Mouse (Mus musculus): ENCODE results near the gene Nsun2. TPM values are rescaled to one million over a fixed set of nuclear protein-coding genes. Genes with fewer than 3 reads are reported as not detected.

Nsun2 gene
- polyA plus RNA-seq, 1 experiment from 2014 or later = 115 TPM

DNA sequence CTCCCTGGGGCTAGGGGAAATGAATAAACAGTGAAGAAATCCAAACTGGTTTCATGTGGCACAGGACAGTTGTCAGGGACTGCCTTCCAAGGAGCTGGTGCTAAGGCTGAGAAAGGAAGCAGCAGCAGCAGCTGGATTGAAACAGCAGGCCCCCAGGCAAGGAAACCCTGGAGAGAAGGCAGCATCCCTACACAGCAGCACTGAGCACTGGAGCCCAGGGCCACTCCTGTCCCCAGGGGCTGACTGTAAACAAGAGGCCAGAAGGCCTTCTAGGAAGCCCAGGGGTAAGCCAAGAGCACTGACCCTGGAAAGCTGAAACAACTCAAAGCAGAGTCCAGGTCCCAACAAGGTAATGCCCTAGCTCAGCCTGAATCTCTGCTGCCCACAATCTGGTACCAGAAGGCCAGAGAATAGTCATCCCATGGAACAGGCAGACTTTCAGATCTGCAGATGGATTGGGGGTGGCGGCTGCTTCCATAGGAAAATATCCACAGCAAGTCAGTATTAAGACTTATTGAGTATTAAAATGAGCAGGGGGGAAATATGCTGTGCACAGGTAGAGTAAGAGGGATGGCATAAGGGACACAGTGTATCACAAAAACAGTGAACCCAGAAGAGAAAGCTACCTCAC is 11.3 kb upstream of the Nsun2 start:
- no peak overlapping the region for H3K4me2 ChIP-seq (ENCODE audit: low read depth, low read length)
- H3K9me3 ChIP-seq (ENCODE audit: control insufficient read depth, low read length) = no peaks in the 10 kb centered on the region
- 94% methylated on average over 1 of the region's 1 CpGs for WGBS
- no peak for ATAC-seq
- H3K36me3 ChIP-seq (ENCODE audit: control insufficient read depth, insufficient read depth, low read length) = no peaks in the 10 kb centered on the region
- no peak overlapping the region for H3K4me3 ChIP-seq (ENCODE audit: low read length)
- no peak overlapping the region for H3K27ac ChIP-seq (ENCODE audit: low read length)
- no peak overlapping the region for H3K9ac ChIP-seq (ENCODE audit: low read depth, low read length)
- no peaks in the 10 kb centered on the region for H3K27me3 ChIP-seq (replicated peaks; ENCODE audit: control insufficient read depth, insufficient read depth, low read length)
- peaks cover 41% of the 10 kb centered on the region for H3K4me1 ChIP-seq (ENCODE audit: control insufficient read depth, insufficient read depth, low read length)

DNA sequence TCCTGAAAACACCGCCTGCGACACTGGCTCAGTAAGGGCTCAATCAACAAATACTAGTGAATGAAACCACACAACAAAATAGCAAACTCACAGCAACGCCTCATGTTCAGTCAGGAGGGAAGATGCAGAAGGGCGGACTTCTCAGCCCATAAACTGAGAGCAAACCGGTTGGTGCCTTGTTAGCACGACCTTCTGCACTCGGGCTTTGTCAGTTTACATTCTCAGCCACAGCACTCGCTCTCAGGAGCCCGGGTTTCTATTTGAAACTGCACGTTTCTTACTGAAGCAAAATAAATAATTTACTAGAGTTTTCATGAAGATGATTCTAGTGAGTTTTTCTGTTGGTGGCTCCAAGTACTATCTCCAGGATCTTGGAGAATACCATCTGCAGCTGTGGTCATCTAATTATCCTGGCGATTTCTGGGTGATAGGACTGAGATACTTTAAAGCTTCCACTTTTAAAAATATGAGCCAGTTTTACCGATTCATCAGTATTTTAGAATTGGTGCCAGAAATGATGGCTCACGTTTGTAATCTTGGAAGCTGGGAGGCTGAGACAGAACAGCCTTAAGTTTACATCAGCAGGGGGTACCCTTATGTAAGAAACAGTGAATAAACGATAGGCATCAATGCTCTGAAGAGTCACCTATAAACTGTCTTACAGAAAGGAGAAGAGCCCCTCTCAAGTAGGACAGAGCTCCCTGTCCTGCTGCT is 9.9 kb upstream of the Nsun2 start:
- Histone ChIP-seq H3K27ac (ENCODE audit: low read length) (no peak overlapping the region), H3K9me3 (ENCODE audit: control insufficient read depth, low read length) (no peaks in the 10 kb centered on the region), H3K4me3 (ENCODE audit: low read length) (no peak overlapping the region), H3K9ac (ENCODE audit: low read depth, low read length) (no peak overlapping the region), H3K4me1 (ENCODE audit: control insufficient read depth, insufficient read depth, low read length) (peaks cover 38% of the 10 kb centered on the region), H3K4me2 (ENCODE audit: low read depth, low read length) (no peak overlapping the region), H3K36me3 (ENCODE audit: control insufficient read depth, insufficient read depth, low read length) (no peaks in the 10 kb centered on the region), H3K27me3 (replicated peaks; ENCODE audit: control insufficient read depth, insufficient read depth, low read length) (no peaks in the 10 kb centered on the region)
- ATAC-seq = no peak
- 41% methylated on average over 14 of the region's 14 CpGs for WGBS

DNA sequence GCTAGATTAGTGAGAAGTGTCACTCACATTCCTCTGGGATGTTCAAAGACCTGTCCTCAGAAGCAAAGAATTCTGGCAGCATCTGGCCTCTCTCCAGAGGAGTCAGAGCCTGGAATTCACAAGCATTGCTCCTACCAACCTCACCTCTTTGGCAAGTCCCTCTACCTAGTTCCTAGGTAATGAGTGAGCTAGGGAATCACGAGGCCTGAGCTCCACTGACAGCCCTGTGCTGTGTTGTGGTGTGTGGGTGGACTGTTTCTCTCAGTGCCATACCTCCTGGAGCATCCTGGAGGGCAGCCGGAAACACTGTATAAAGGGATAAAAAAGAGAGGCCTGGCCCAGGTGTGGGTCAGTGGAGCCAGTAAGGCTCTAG is 9.4 kb upstream of the Nsun2 start:
- Histone ChIP-seq H3K27ac (ENCODE audit: low read length) (no peak overlapping the region), H3K9ac (ENCODE audit: low read depth, low read length) (no peak overlapping the region), H3K27me3 (replicated peaks; ENCODE audit: control insufficient read depth, insufficient read depth, low read length) (no peaks in the 10 kb centered on the region), H3K4me2 (ENCODE audit: low read depth, low read length) (no peak overlapping the region), H3K9me3 (ENCODE audit: control insufficient read depth, low read length) (no peaks in the 10 kb centered on the region), H3K36me3 (ENCODE audit: control insufficient read depth, insufficient read depth, low read length) (no peaks in the 10 kb centered on the region), H3K4me1 (ENCODE audit: control insufficient read depth, insufficient read depth, low read length) (peaks cover 38% of the 10 kb centered on the region), H3K4me3 (ENCODE audit: low read length) (no peak overlapping the region)
- ATAC-seq = no peak
- WGBS = 64% methylated on average over 2 of the region's 2 CpGs

DNA sequence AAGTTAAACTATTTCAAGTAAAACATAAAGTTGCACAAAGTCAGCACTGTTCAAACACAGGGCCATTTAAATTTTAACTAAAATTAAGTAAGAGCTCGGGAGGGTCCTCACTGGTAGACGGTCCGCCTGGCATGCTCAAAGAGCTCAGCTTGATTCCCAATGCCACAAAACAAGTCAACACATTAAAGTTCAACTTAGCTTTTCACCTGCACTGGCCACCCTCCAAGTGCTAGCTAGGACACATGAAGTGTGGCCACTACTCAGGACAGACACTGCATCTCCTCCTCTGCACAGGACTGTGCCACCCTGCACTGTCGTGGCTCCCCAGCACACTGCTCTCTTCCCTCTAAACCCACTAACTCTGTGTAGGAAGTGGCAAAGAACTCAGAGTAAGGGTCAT is 7.7 kb upstream of the Nsun2 start:
- WGBS = 54% methylated on average over 4 of the region's 4 CpGs

DNA sequence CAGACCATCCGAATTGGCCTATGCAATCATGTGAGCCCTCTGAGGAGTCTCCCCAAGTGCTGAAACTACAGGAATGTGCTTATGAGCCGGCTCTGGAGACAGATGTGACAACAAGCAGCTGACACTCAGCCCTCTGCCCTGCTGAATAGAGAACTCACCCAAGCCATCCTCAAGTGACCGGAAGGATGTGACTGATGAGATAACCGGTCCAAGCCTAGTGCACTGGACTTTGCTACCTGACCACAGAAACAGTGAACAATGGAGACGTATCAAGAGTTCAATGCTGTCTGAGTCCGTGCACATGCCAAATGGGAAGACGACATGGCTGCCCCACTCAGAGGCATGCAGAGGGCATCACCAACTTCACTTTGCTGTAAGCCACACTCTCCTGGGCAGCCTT is 5.0 kb upstream of the Nsun2 start:
- peaks cover 50% of the 10 kb centered on the region for H3K4me1 ChIP-seq (ENCODE audit: control insufficient read depth, insufficient read depth, low read length)
- no peak overlapping the region for H3K9ac ChIP-seq (ENCODE audit: low read depth, low read length)
- H3K36me3 ChIP-seq (ENCODE audit: control insufficient read depth, insufficient read depth, low read length) = no peaks in the 10 kb centered on the region
- H3K27ac ChIP-seq (ENCODE audit: low read length) = no peak overlapping the region
- H3K27me3 ChIP-seq (replicated peaks; ENCODE audit: control insufficient read depth, insufficient read depth, low read length) = no peaks in the 10 kb centered on the region
- no peak for ATAC-seq
- no peak overlapping the region for H3K4me3 ChIP-seq (ENCODE audit: low read length)
- 78% methylated on average over 7 of the region's 7 CpGs for whole genome bisulfite sequencing
- H3K9me3 ChIP-seq (ENCODE audit: control insufficient read depth, low read length) = no peaks in the 10 kb centered on the region
- H3K4me2 ChIP-seq (ENCODE audit: low read depth, low read length) = no peak overlapping the region

More for the DNA sequence above, 7.7 kb upstream of the Nsun2 start:
- H3K9ac ChIP-seq (ENCODE audit: low read depth, low read length) = no peak overlapping the region
- no peak for ATAC-seq
- H3K9me3 ChIP-seq (ENCODE audit: control insufficient read depth, low read length) = no peaks in the 10 kb centered on the region
- H3K4me3 ChIP-seq (ENCODE audit: low read length) = no peak overlapping the region
- peaks cover 42% of the 10 kb centered on the region for H3K4me1 ChIP-seq (ENCODE audit: control insufficient read depth, insufficient read depth, low read length)
- H3K27ac ChIP-seq (ENCODE audit: low read length) = no peak overlapping the region
- H3K4me2 ChIP-seq (ENCODE audit: low read depth, low read length) = no peak overlapping the region
- H3K27me3 ChIP-seq (replicated peaks; ENCODE audit: control insufficient read depth, insufficient read depth, low read length) = no peaks in the 10 kb centered on the region
- H3K36me3 ChIP-seq (ENCODE audit: control insufficient read depth, insufficient read depth, low read length) = no peaks in the 10 kb centered on the region

DNA sequence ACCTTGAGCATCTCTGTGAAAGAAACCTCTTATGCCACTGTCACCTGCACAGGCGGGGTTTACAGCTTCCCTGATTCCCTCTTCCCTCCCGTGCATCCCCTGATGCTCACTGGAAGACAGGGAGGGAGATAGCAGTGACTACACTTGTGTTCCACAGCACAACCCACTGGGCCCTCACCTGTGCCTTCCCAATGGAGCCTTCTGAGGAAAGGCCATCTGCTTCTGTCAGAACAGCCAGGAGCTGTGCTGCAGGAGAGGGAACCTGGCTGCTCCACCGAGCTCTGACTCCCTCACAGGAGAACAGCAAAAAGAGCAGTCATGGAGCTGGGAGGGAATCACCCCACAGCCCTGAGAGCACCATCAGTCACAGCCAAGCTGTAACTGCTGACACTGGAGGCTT is 3.4 kb upstream of the Nsun2 start:
- H3K4me3 ChIP-seq (ENCODE audit: low read length) = no peak overlapping the region
- no peak overlapping the region for H3K27ac ChIP-seq (ENCODE audit: low read length)
- no peak overlapping the region for H3K4me2 ChIP-seq (ENCODE audit: low read depth, low read length)
- no peak for ATAC-seq
- no peaks in the 10 kb centered on the region for H3K9me3 ChIP-seq (ENCODE audit: control insufficient read depth, low read length)
- no peak overlapping the region for H3K9ac ChIP-seq (ENCODE audit: low read depth, low read length)
- H3K4me1 ChIP-seq (ENCODE audit: control insufficient read depth, insufficient read depth, low read length) = peaks cover 38% of the 10 kb centered on the region
- 83% methylated on average over 3 of the region's 3 CpGs for WGBS
- H3K36me3 ChIP-seq (ENCODE audit: control insufficient read depth, insufficient read depth, low read length) = no peaks in the 10 kb centered on the region
- H3K27me3 ChIP-seq (replicated peaks; ENCODE audit: control insufficient read depth, insufficient read depth, low read length) = no peaks in the 10 kb centered on the region

DNA sequence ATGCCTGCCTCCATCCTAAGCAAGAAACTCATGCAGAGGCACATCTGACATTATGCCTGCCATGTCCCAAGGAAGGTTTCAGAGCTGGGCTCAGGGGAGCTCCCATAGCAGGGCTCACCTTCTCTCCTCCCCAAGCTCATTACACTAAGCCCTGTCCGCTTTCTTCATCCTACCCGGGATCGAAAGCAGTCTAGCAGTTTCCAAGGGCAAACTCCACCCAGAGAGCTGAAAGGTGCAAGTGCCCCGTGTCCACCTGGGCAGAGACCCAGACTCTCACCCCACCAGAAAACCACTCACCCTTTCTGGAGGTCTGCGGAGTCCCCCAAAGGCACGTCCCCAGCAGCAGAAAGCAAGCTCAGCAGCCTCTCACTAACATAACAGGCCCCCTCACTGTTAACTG is 2.6 kb upstream of the Nsun2 start:
- ATAC-seq = no peak
- WGBS = 77% methylated on average over 6 of the region's 6 CpGs
- Histone ChIP-seq H3K27ac (ENCODE audit: low read length) (no peak overlapping the region), H3K9ac (ENCODE audit: low read depth, low read length) (0 out of 2 replicates have a peak overlapping the region, but pooled peaks have one; percentile 22), H3K27me3 (replicated peaks; ENCODE audit: control insufficient read depth, insufficient read depth, low read length) (no peaks in the 10 kb centered on the region), H3K4me2 (ENCODE audit: low read depth, low read length) (0 out of 2 replicates have a peak overlapping the region, but pooled peaks have one; percentile 92), H3K4me1 (ENCODE audit: control insufficient read depth, insufficient read depth, low read length) (peaks cover 40% of the 10 kb centered on the region), H3K4me3 (ENCODE audit: low read length) (no peak overlapping the region), H3K36me3 (ENCODE audit: control insufficient read depth, insufficient read depth, low read length) (no peaks in the 10 kb centered on the region), H3K9me3 (ENCODE audit: control insufficient read depth, low read length) (no peaks in the 10 kb centered on the region)

DNA sequence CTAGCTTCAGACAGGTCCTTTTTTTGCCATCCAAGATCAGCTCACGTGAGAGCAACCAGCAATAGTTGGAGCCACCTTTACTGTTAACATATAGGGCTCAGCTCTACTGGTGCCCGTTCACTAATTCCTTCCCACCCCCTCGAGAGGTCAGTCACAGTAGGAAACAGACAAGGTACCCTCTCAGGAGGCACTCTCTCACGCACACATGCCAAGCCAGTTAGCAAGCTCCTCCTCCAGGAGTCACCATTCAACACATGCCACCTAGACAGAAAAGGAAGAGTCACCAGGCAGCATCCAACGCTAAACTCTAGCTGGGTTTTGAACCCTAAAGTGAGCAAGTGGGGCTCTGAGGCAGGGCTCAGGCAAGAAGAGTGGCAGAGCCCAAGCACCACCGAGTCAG is 2.1 kb upstream of the Nsun2 start:
- H3K9ac ChIP-seq (ENCODE audit: low read depth, low read length) = peak overlapping the region; percentile 44; the same call in 1 of the 2 replicates
- H3K4me1 ChIP-seq (ENCODE audit: control insufficient read depth, insufficient read depth, low read length) = peaks cover 40% of the 10 kb centered on the region
- no peaks in the 10 kb centered on the region for H3K36me3 ChIP-seq (ENCODE audit: control insufficient read depth, insufficient read depth, low read length)
- ATAC-seq = no peak
- peak overlapping the region; percentile 92 for H3K4me2 ChIP-seq (ENCODE audit: low read depth, low read length)
- WGBS = 53% methylated on average over 6 of the region's 6 CpGs
- peak overlapping the region; percentile 92 for H3K4me3 ChIP-seq (ENCODE audit: low read length)
- no peaks in the 10 kb centered on the region for H3K9me3 ChIP-seq (ENCODE audit: control insufficient read depth, low read length)
- H3K27me3 ChIP-seq (replicated peaks; ENCODE audit: control insufficient read depth, insufficient read depth, low read length) = no peaks in the 10 kb centered on the region
- H3K27ac ChIP-seq (ENCODE audit: low read length) = no peak overlapping the region

DNA sequence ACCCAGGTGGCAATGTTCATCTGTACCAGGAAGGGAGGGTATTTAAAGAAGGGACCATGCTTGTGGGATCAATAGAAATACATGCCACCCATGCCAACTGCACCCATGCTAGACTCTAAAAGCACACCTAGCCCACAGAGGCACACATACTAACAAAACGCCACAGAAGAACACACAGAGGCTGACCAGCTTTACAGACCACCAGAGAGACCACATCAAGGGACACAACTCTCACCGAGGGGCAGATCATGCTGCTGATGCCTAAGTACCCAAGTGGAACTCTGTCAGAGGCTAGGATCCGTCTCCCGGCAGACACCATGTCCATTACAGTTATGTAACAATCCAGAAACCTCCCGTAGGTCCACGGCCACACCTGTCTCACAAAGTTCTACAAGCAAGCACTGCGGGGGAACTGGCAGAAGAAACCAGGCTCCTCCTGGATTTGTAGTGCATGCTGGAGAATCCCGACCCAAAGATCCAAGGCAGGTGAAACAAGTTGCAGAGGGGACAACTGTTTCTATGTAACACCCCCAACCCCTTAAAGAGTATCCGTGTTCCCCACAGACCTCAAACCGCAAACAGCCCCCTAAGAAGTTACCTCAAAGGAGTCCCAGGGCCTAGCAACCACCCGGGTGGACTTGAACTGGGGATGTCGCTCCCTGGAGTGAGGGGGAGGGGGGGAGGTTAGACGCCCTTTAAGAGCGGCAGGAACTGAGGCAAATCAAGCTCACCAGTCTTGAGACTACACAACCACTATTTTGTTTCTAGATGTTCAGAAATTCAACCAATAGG is 1.2 kb upstream of the Nsun2 start:
- Histone ChIP-seq H3K27me3 (replicated peaks; ENCODE audit: control insufficient read depth, insufficient read depth, low read length) (no peaks in the 10 kb centered on the region), H3K4me1 (ENCODE audit: control insufficient read depth, insufficient read depth, low read length) (peaks cover 35% of the 10 kb centered on the region), H3K9me3 (ENCODE audit: control insufficient read depth, low read length) (no peaks in the 10 kb centered on the region), H3K36me3 (ENCODE audit: control insufficient read depth, insufficient read depth, low read length) (no peaks in the 10 kb centered on the region), H3K9ac (ENCODE audit: low read depth, low read length) (peak overlapping the region; percentile 89), H3K4me3 (ENCODE audit: low read length) (peak overlapping the region; percentile 92), H3K27ac (ENCODE audit: low read length) (no peak overlapping the region), H3K4me2 (ENCODE audit: low read depth, low read length) (peak overlapping the region; percentile 92)
- no peak for ATAC-seq
- 16% methylated on average over 14 of the region's 14 CpGs for WGBS
